Mouse (Mus musculus) CH12F3 (cell line): ENCODE results near the gene Pdk2.

Experiments used
- in situ Hi-C: fragments of 300-500 bp; cut with MboI; formaldehyde crosslinking; loops from 2 replicates; pipeline ENCODE4 v1.14.3; 2020; ENCODE audit warnings: low sequenced_read_pairs

Pdk2 gene

GRCm38 (mm10) chr11:94989562-94990017 is 51.6 kb downstream of the Pdk2 start:
- in situ Hi-C loops: no loop called here

- in situ Hi-C loops: no loop called here
Measured at GRCm38 (mm10) chr11:94988780-94989561, 52.2 kb downstream of the Pdk2 start.

- in situ Hi-C loops: no loop called here
Measured at GRCm38 (mm10) chr11:94987851-94988250, 53.3 kb downstream of the Pdk2 start.

GRCm38 (mm10) chr11:94987341-94987740 is 53.8 kb downstream of the Pdk2 start:
- in situ Hi-C loops: no loop called here

GRCm38 (mm10) chr11:94986435-94986834 is 54.7 kb downstream of the Pdk2 start:
- in situ Hi-C loops: no loop called here

GRCm38 (mm10) chr11:94985822-94986221 is 55.3 kb downstream of the Pdk2 start:
- in situ Hi-C loops: no loop called here

- in situ Hi-C loops: no loop called here
Measured at GRCm38 (mm10) chr11:94985140-94985539, 56.0 kb downstream of the Pdk2 start.

GRCm38 (mm10) chr11:94979462-94980179 is 61.5 kb downstream of the Pdk2 start:
- in situ Hi-C loops: no loop called here

- in situ Hi-C loops: no loop called here
Measured at GRCm38 (mm10) chr11:94978947-94979346, 62.2 kb downstream of the Pdk2 start.

- in situ Hi-C loops: no loop called here
Measured at GRCm38 (mm10) chr11:94978178-94978915, 62.8 kb downstream of the Pdk2 start.
